Mouse (Mus musculus): Measurements from ENCODE around the gene Spcs1. TPM values are rescaled to one million over a fixed set of nuclear protein-coding genes. Genes with fewer than 3 reads are reported as not detected.

The Spcs1 gene
- polyA plus RNA-seq, 1 experiment from 2014 or later = 399 TPM

DNA sequence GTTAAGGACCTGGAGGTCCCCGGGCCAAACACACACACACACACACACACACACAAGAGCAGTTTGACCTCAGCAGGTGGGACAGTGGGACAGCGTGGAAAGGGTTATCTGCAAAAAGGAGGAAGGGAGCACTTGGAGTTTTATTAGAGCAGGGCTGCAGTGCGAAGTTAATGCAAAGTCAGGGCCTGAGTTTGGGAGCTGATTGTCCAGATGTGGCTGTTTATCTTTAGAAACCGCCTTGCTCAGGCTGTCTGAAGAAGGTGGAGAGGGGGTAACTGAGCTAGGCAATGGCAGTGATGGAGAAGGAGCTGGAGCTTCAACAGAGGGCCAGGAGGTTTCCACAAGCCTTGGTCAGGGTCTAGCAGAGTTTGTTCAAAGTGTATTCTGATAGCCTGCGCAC, 5.3 kb upstream of the Spcs1 start:
- no peak overlapping the region for H3K4me3 ChIP-seq
- ATAC-seq (ENCODE audit: borderline replicate concordance, extremely low read depth, low FRiP score, low TSS enrichment) = no peak
- WGBS = 73% methylated on average over 5 of the region's 5 CpGs
- no peaks in the 10 kb centered on the region for H3K9me3 ChIP-seq
- no peak overlapping the region for H3K4me2 ChIP-seq
- no peaks in the 10 kb centered on the region for H3K27me3 ChIP-seq
- no peak overlapping the region for H3K27ac ChIP-seq
- no peak overlapping the region for H3K9ac ChIP-seq
- H3K36me3 ChIP-seq = peaks cover 44% of the 10 kb centered on the region
- H3K4me1 ChIP-seq = peaks cover 8% of the 10 kb centered on the region

DNA sequence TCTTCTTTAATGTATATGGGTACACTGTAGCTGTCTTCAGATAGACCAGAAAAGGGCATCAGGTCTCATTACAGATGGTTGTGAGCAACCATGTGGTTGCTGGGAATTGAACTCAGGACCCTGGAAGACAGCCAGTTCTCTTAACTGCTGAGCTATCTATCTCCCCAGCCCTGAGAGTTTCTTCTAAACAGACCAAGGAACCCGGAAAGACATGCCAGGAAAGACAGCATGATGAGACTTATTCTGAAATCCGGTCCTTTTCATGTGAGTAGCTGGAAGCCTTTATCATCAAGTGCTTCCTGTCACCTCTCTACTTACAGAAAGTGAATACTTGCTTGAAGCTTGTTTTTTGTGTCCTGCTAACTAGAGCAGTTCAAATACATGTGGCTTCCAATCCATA, 3.1 kb upstream of the Spcs1 start:
- Histone ChIP-seq H3K27ac (no peak overlapping the region), H3K4me2 (no peak overlapping the region), H3K9me3 (no peaks in the 10 kb centered on the region), H3K27me3 (no peaks in the 10 kb centered on the region), H3K4me3 (no peak overlapping the region), H3K36me3 (peaks cover 21% of the 10 kb centered on the region), H3K4me1 (peaks cover 17% of the 10 kb centered on the region), H3K9ac (no peak overlapping the region)
- 70% methylated on average over 2 of the region's 2 CpGs for WGBS
- ATAC-seq (ENCODE audit: borderline replicate concordance, extremely low read depth, low FRiP score, low TSS enrichment) = no peak

GRCm38 (mm10) chr14:31000816-31001306, 611 bp downstream of the Spcs1 start:
- Histone ChIP-seq H3K4me3 (peak overlapping the region; percentile 93), H3K36me3 (peaks cover 14% of the 10 kb centered on the region; the same call in 1 of the 2 replicates), H3K27me3 (no peaks in the 10 kb centered on the region), H3K9me3 (no peaks in the 10 kb centered on the region), H3K9ac (peak overlapping the region; percentile 85), H3K4me1 (peaks cover 17% of the 10 kb centered on the region), H3K27ac (peak overlapping the region; percentile 94), H3K4me2 (peak overlapping the region; percentile 83)
- WGBS = 0% methylated on average over 21 of the region's 21 CpGs
- ATAC-seq (ENCODE audit: borderline replicate concordance, extremely low read depth, low FRiP score, low TSS enrichment) = peak; percentile 17

GRCm38 (mm10) chr14:31000356-31000755, 1.1 kb downstream of the Spcs1 start:
- no peak for ATAC-seq (ENCODE audit: borderline replicate concordance, extremely low read depth, low FRiP score, low TSS enrichment)
- Histone ChIP-seq H3K36me3 (peaks cover 14% of the 10 kb centered on the region; the same call in 1 of the 2 replicates), H3K27me3 (no peaks in the 10 kb centered on the region), H3K4me2 (peak overlapping the region; percentile 83), H3K9me3 (no peaks in the 10 kb centered on the region), H3K27ac (no peak overlapping the region), H3K4me3 (peak overlapping the region; percentile 93), H3K9ac (peak overlapping the region; percentile 85), H3K4me1 (peaks cover 17% of the 10 kb centered on the region)
- WGBS = 50% methylated on average over 10 of the region's 10 CpGs

GRCm38 (mm10) chr14:30996417-30996816, 5.1 kb downstream of the Spcs1 start:
- Histone ChIP-seq H3K36me3 (peaks cover 14% of the 10 kb centered on the region; the same call in 1 of the 2 replicates), H3K4me1 (peaks cover 9% of the 10 kb centered on the region), H3K27ac (no peak overlapping the region), H3K4me2 (no peak overlapping the region), H3K9me3 (no peaks in the 10 kb centered on the region), H3K4me3 (no peak overlapping the region), H3K9ac (no peak overlapping the region), H3K27me3 (no peaks in the 10 kb centered on the region)
- ATAC-seq (ENCODE audit: borderline replicate concordance, extremely low read depth, low FRiP score, low TSS enrichment) = no peak

DNA sequence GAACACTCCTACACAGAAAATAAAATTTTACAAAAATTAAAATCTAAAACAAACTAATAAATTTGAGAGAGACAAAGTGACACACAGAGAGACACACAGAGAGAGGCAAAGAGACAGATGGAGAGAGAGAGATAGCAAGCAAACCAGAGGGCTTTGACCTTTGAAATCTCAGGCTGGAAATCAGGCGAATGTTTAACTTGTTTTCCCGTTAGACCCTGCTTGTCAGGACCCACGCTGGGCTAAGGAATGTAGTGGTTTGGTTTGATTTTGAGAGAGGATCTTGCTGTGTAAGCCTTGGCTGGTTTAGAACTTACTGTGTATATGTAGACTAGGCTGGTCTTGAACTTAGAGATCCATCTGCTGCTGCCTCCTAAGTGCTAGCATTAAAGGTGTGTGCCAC, 25.2 kb downstream of the Spcs1 start:
- H3K9ac ChIP-seq = no peak overlapping the region
- H3K4me2 ChIP-seq = no peak overlapping the region
- no peaks in the 10 kb centered on the region for H3K9me3 ChIP-seq
- H3K27me3 ChIP-seq = no peaks in the 10 kb centered on the region
- H3K27ac ChIP-seq = no peak overlapping the region
- no peak overlapping the region for H3K4me3 ChIP-seq
- peaks cover 2% of the 10 kb centered on the region; the same call in 1 of the 2 replicates for H3K36me3 ChIP-seq
- H3K4me1 ChIP-seq = no peaks in the 10 kb centered on the region
- 67% methylated on average over 3 of the region's 3 CpGs for WGBS
- ATAC-seq (ENCODE audit: borderline replicate concordance, extremely low read depth, low FRiP score, low TSS enrichment) = no peak

DNA sequence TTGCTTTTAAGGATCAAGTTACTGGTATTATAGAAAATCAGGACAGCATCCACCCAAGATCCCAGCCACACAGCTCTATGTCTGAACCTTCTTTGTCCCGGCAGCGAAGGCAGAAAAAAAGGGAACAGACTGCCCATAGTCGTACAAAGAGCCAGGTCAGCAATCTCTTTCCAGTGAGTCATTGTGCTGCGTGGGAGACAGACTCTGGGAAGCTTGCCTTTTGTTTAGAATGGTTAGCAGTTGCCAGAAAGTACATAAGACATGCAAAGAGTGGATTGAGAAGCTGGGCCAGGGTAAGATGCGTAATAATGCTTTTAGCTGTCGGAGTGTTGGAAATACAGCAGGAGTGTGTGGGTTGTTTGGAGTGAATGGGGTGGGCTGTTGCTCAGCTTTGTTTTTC, 27.3 kb downstream of the Spcs1 start:
- no peak overlapping the region for H3K4me3 ChIP-seq
- H3K4me1 ChIP-seq = no peaks in the 10 kb centered on the region
- H3K9me3 ChIP-seq = no peaks in the 10 kb centered on the region
- H3K27ac ChIP-seq = no peak overlapping the region
- 66% methylated on average over 6 of the region's 6 CpGs for WGBS
- no peak for ATAC-seq (ENCODE audit: borderline replicate concordance, extremely low read depth, low FRiP score, low TSS enrichment)
- no peak overlapping the region for H3K4me2 ChIP-seq
- H3K27me3 ChIP-seq = no peaks in the 10 kb centered on the region
- no peak overlapping the region for H3K9ac ChIP-seq
- H3K36me3 ChIP-seq = peaks cover 2% of the 10 kb centered on the region; the same call in 1 of the 2 replicates

DNA sequence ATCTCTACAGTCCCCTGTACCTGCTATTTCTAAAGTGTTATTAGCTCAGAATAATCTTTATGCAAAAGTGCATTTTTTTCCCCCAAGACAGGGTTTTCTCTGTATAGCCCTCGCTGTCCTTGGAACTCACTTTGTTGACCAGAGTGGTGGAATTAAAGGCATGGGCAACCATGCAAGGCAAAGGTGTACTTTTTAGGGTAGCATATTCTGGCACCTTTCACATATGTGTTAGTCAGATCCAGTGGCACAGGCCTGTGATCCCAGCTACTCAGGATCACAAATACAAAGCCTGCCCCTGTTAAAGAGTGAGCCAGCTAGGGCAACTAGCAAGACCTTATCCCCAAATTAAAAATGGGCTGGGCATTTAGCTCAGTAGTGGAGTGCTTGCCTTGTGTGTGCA, 41.1 kb downstream of the Spcs1 start:
- H3K4me3 ChIP-seq = no peak overlapping the region
- H3K27me3 ChIP-seq = no peaks in the 10 kb centered on the region
- H3K4me2 ChIP-seq = no peak overlapping the region
- no peaks in the 10 kb centered on the region; the same call in 1 of the 2 replicates for H3K36me3 ChIP-seq
- ATAC-seq (ENCODE audit: borderline replicate concordance, extremely low read depth, low FRiP score, low TSS enrichment) = no peak
- H3K27ac ChIP-seq = no peak overlapping the region
- no peaks in the 10 kb centered on the region for H3K4me1 ChIP-seq
- no peaks in the 10 kb centered on the region for H3K9me3 ChIP-seq
- H3K9ac ChIP-seq = no peak overlapping the region
- WGBS = 89% methylated on average over 1 of the region's 1 CpGs

- no peaks in the 10 kb centered on the region for H3K27me3 ChIP-seq
- no peaks in the 10 kb centered on the region for H3K9me3 ChIP-seq
- no peak overlapping the region for H3K4me3 ChIP-seq
- ATAC-seq (ENCODE audit: borderline replicate concordance, extremely low read depth, low FRiP score, low TSS enrichment) = no peak
- H3K36me3 ChIP-seq = no peaks in the 10 kb centered on the region; the same call in 1 of the 2 replicates
- H3K9ac ChIP-seq = no peak overlapping the region
- H3K27ac ChIP-seq = no peak overlapping the region
- no peaks in the 10 kb centered on the region for H3K4me1 ChIP-seq
- WGBS = 84% methylated on average over 4 of the region's 4 CpGs
- no peak overlapping the region for H3K4me2 ChIP-seq
Observed at GRCm38 (mm10) chr14:30959031-30959430, 42.4 kb downstream of the Spcs1 start.

- no peak overlapping the region for H3K4me2 ChIP-seq
- no peak for ATAC-seq (ENCODE audit: borderline replicate concordance, extremely low read depth, low FRiP score, low TSS enrichment)
- 77% methylated on average over 2 of the region's 2 CpGs for WGBS
- no peaks in the 10 kb centered on the region for H3K4me1 ChIP-seq
- H3K4me3 ChIP-seq = no peak overlapping the region
- no peak overlapping the region for H3K9ac ChIP-seq
- no peaks in the 10 kb centered on the region for H3K9me3 ChIP-seq
- no peaks in the 10 kb centered on the region for H3K27me3 ChIP-seq
- H3K27ac ChIP-seq = no peak overlapping the region
- H3K36me3 ChIP-seq = no peaks in the 10 kb centered on the region; the same call in 1 of the 2 replicates
Observed at GRCm38 (mm10) chr14:30958517-30958916, 43.0 kb downstream of the Spcs1 start.

DNA sequence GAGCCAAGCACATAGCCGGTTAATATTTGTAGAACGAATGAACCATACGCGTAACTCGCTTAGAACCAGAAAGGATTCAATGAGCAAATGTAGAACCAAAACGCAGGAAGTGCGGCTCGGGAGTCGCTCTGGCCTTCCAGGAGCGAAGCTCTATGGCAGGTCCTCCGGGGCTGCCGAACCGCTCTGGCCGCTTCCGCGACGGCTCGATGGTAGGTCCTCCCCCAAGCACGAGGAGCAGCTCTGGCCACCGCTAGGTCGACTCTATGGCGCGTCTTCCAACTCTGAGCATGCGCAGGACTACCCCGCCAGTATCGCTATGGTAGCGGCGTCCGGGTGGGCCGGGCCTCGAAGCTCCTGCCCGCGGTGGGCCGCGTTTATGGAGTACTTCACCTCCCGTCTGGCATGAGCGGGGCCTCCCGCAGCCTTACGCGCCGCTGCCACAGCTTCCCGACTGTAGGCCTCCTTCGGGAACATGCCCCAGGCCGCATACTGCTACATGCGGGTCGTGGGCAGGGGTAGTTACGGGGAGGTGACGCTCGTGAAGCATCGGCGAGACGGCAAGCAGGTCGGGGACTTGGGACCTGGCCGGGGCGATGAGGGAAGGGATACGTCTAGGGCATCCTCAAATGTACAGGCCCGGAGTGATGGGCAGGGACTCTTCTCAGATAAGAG, 50.2 kb downstream of the Spcs1 start, which contains the start of gene Nek4:
TSS of gene Nek4 (plus strand) at position 224 of the 672 bp plus-strand sequence.
- WGBS = under 1% methylated on average over 57 of the region's 57 CpGs
- Histone ChIP-seq H3K27me3 (no peaks in the 10 kb centered on the region), H3K4me2 (peak within 1 kb of the TSS; percentile 81), H3K9me3 (no peaks in the 10 kb centered on the region), H3K9ac (peak within 1 kb of the TSS; percentile 79), H3K36me3 (no peaks in the 10 kb centered on the region), H3K4me3 (peak within 1 kb of the TSS; percentile 87), H3K27ac (peak within 1 kb of the TSS; percentile 57), H3K4me1 (peaks cover 4% of the 10 kb centered on the region; the same call in 1 of the 2 replicates)
- ATAC-seq (ENCODE audit: borderline replicate concordance, extremely low read depth, low FRiP score, low TSS enrichment) = peak; percentile 99

GRCm38 (mm10) chr14:30949986-30950385, 51.5 kb downstream of the Spcs1 start:
- no peaks in the 10 kb centered on the region for H3K9me3 ChIP-seq
- no peak overlapping the region for H3K9ac ChIP-seq
- no peaks in the 10 kb centered on the region for H3K36me3 ChIP-seq
- H3K27ac ChIP-seq = no peak overlapping the region
- H3K4me3 ChIP-seq = no peak overlapping the region
- no peak overlapping the region for H3K4me2 ChIP-seq
- 89% methylated on average over 10 of the region's 10 CpGs for WGBS
- H3K27me3 ChIP-seq = no peaks in the 10 kb centered on the region
- H3K4me1 ChIP-seq = peaks cover 4% of the 10 kb centered on the region; the same call in 1 of the 2 replicates
- no peak for ATAC-seq (ENCODE audit: borderline replicate concordance, extremely low read depth, low FRiP score, low TSS enrichment)

Data from lung, embryonic 15.5 days (tissue).